Mouse (Mus musculus) kidney, adult 2 months (tissue): ENCODE measurements around the gene Hoxd1.

Experiments
- CTCF ChIP-seq: fragments of 200-500 bp; conservative IDR thresholded peaks from 2 replicates; pipeline ENCODE4 v1.5.1; 2011; ENCODE audit warnings: low read depth, mild to moderate bottlenecking, control low read depth, low read length, moderate library complexity, mixed read lengths; ENCODE audit not compliant: insufficient read depth, insufficient read length
- POLR2A ChIP-seq: fragments of 200-500 bp; IDR thresholded peaks from one replicate; pipeline ENCODE4 v1.6.1; 2011; ENCODE audit warnings: low read depth, low read length, control low read depth

DNA sequence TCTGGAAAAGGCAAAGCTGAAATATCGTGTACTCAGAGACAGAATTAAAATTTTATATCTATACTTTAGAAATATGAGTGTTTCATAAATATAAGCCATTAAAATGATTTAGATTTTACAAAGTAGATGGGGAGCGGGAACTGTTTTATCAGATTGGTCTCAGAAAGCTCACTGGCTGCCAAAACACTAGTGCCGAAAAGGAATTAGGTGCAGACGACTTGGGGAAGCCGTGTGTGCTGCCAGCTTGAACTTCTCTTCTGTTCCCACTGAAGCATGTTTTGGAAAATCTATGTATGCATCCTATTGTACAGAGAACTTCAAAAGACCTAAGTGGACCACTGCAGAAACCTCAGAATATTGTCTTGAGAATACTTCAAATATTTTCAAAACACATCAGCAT is 45.7 kb downstream of the Hoxd1 start:
- TF ChIP-seq CTCF: no peak
- no peak for TF ChIP-seq POLR2A
